Mouse (Mus musculus) intestine, postnatal 0 days (tissue): ENCODE measurements around the gene Esrrg. TPM values are rescaled to one million over a fixed set of nuclear protein-coding genes. Genes with fewer than 3 reads are reported as not detected.

Experiments
- ATAC-seq: fragments of 200-750 bp; cut with Nextera tagmentation; 2 replicates; pipeline ENCODE4 v1.8.0; 2017; ENCODE audit warnings: mild to moderate bottlenecking, moderate TSS enrichment, moderate library complexity
- H3K27ac ChIP-seq: fragments of 300-500 bp; sonication (generic); 2 replicates; pipeline ENCODE4 v1.5.1; 2014; ENCODE audit warnings: mild to moderate bottlenecking, low read depth, low read length, moderate library complexity
- H3K27me3 ChIP-seq: fragments of 300-500 bp; sonication (generic); replicated peaks from 2 replicates; pipeline ENCODE4 v1.6.1; 2014; ENCODE audit warnings: low read length, mixed read lengths; ENCODE audit not compliant: control insufficient read depth, insufficient read depth
- H3K36me3 ChIP-seq: fragments of 300-500 bp; sonication (generic); 2 replicates; pipeline ENCODE4 v1.6.1; 2014; ENCODE audit warnings: mild to moderate bottlenecking, moderate library complexity; ENCODE audit not compliant: control insufficient read depth, insufficient read depth
- H3K4me1 ChIP-seq: fragments of 300-500 bp; sonication (generic); replicated peaks from 2 replicates; pipeline ENCODE4 v1.6.1; 2014; ENCODE audit warnings: antibody characterized with exemption, low read length, mixed read lengths; ENCODE audit not compliant: control insufficient read depth, insufficient read depth
- H3K4me2 ChIP-seq: fragments of 300-500 bp; sonication (generic); replicated peaks from 2 replicates; pipeline ENCODE4 v1.6.1; 2014; ENCODE audit warnings: low read depth, mild to moderate bottlenecking, moderate library complexity
- H3K4me3 ChIP-seq: fragments of 300-500 bp; sonication (generic); 2 replicates; pipeline ENCODE4 v1.5.1; 2014; ENCODE audit warnings: low read depth, low read length
- H3K9ac ChIP-seq: fragments of 300-500 bp; sonication (generic); 2 replicates; pipeline ENCODE4 v1.6.1; 2014; ENCODE audit warnings: mild to moderate bottlenecking, low read depth, low read length
- H3K9me3 ChIP-seq: fragments of 300-500 bp; sonication (generic); 2 replicates; pipeline ENCODE4 v1.6.1; 2016; ENCODE audit warnings: mixed run types; ENCODE audit not compliant: control insufficient read depth
- CTCF ChIP-seq: sonication (generic); IDR thresholded peaks from 2 replicates; pipeline ENCODE4 v1.5.1; 2016; ENCODE audit warnings: low read depth, mild to moderate bottlenecking, control low read depth, antibody characterized with exemption, moderate library complexity
- WGBS: fragments of 180-500 bp; shearing (Covaris S2); extraction: QIAGEN DNeasy Blood & Tissue Kit; methylation state at CpG from one replicate; pipeline ENCODE4 v1.1.7; 2014; 5-methylcytosine and 5-hydroxymethylcytosine counted together
- polyA plus RNA-seq: library from polyadenylated mRNA; unstranded; fragments of >200 nt; fragmentation: Nextera tagmentation; extraction: Ambion mirVana; gene quantifications from 2 replicates; pipeline ENCODE4 v1.2.1, GENCODE M21; 2015

The Esrrg gene
- polyA plus RNA-seq, 1 experiment from 2014 or later = 1.2 TPM

DNA sequence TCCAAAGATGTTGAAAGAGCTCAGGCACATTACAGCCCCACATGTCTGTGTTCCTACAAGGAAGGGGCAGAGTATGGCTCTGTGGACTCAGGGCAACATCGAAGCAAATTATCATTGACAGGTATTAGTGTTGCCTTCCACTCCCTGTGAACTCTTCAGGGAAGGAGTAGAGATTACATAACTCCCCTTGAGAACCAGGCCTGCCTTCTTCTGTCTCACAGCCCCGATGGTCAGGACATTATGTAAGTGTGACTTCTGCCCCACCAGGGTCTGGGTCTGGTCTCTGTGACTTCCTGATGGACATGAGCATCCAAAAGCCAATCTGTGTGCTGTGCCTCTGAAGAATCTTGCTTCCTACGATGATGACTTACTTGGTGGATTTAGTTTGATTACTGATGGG, 438.6 kb downstream of the Esrrg start:
- no peaks in the 10 kb centered on the region for H3K27me3 ChIP-seq
- no peak overlapping the region for H3K4me3 ChIP-seq
- no peak for TF ChIP-seq CTCF
- H3K27ac ChIP-seq = no peak overlapping the region
- no peaks in the 10 kb centered on the region for H3K9me3 ChIP-seq
- H3K4me1 ChIP-seq = no peaks in the 10 kb centered on the region
- no peak overlapping the region for H3K4me2 ChIP-seq
- ATAC-seq = no peak
- 65% methylated on average over 3 of the region's 3 CpGs for WGBS
- no peaks in the 10 kb centered on the region for H3K36me3 ChIP-seq
- H3K9ac ChIP-seq = no peak overlapping the region

DNA sequence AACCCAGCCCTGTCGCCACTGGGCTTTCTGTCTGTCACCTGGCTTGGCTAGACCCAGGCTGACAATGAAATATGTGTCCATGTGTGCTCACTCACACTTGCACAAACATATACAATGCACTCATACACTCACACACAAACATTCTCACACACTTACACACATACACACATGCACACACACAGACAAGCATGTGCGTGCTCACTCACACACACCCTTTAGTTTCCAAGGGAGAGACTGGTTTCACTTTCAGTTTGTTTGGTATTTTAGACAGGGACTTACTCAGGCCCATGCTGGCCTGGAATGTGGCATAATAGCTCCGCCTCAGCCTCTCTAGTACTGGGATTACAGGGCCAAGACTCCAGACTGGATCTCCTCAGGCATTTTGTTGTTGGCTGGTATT, 447.3 kb downstream of the Esrrg start:
- Histone ChIP-seq H3K4me2 (peak overlapping the region; percentile 54), H3K9ac (no peak overlapping the region), H3K27ac (no peak overlapping the region), H3K27me3 (no peaks in the 10 kb centered on the region), H3K9me3 (no peaks in the 10 kb centered on the region), H3K4me3 (peak overlapping the region; percentile 21; the same call in 1 of the 2 replicates), H3K4me1 (no peaks in the 10 kb centered on the region), H3K36me3 (no peaks in the 10 kb centered on the region)
- no peak for TF ChIP-seq CTCF
- peak; percentile 73 for ATAC-seq
- 35% methylated on average over 3 of the region's 3 CpGs for WGBS

DNA sequence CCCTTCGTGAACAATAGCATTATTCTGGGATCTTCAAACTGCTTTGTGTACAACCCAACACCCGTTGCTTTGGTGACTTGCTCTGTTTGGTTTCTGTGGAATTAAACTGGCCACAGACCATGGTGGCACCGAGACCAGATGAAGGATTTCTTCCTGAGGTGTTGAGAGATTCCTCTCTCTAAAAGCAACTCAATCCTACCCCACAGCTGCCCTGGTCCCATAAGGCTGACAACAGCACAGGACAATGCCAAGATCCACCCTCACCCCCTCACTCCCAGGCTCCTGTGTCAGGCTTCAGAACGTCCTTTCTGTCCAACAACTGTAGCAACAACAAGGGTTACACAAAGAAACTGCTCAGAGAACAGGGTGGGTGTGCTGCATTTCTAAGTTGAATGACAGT, 449.3 kb downstream of the Esrrg start:
- no peak for TF ChIP-seq CTCF
- no peaks in the 10 kb centered on the region for H3K27me3 ChIP-seq
- no peak overlapping the region for H3K4me2 ChIP-seq
- H3K36me3 ChIP-seq = no peaks in the 10 kb centered on the region
- H3K9ac ChIP-seq = no peak overlapping the region
- no peak overlapping the region for H3K27ac ChIP-seq
- 67% methylated on average over 4 of the region's 4 CpGs for WGBS
- H3K4me1 ChIP-seq = no peaks in the 10 kb centered on the region
- H3K9me3 ChIP-seq = no peaks in the 10 kb centered on the region
- no peak for ATAC-seq
- H3K4me3 ChIP-seq = no peak overlapping the region

DNA sequence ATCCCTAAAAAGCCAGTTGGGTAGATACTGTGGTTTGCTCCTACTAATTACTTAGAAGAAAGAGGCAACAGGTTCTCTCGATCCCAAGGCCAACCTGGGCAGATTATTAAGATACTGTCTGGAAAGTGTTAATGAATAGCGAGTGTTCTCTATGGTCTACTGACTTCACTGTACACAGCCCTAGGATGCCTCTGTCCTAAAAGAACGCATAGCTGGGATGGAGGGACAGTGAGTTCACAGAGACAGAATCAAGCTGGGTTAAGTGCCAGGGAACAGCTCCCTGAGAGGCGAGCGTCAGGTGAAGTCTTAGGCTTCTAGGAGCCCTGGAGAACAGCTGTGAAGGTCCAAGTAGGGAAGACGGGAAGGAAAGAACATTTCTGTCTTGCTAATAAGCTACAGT, 450.4 kb downstream of the Esrrg start:
- H3K4me1 ChIP-seq = no peaks in the 10 kb centered on the region
- H3K9ac ChIP-seq = no peak overlapping the region
- no peaks in the 10 kb centered on the region for H3K9me3 ChIP-seq
- H3K27ac ChIP-seq = no peak overlapping the region
- H3K4me2 ChIP-seq = no peak overlapping the region
- no peaks in the 10 kb centered on the region for H3K36me3 ChIP-seq
- H3K4me3 ChIP-seq = no peak overlapping the region
- no peak for ATAC-seq
- no peak for TF ChIP-seq CTCF
- no peaks in the 10 kb centered on the region for H3K27me3 ChIP-seq
- 83% methylated on average over 6 of the region's 6 CpGs for WGBS

DNA sequence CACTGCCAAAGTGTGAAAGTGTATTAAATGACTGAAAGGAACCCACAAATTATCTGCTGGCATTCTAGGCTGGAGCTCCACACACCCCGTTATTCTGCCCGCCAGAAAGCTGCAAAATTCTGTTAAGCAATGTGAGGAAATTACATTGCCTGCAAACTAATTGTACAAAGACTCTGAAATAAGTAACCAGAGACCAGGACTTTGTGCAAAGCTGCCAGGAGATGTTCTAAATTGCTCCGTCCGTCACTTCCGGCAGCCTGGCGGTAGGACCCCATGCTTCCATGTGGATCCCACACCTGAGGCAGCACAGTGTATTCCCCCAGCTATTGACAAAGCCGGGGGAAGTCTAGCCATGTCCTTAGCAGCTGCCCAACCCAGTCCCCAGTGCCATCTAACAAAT, 451.9 kb downstream of the Esrrg start:
- no peaks in the 10 kb centered on the region for H3K4me1 ChIP-seq
- no peak for TF ChIP-seq CTCF
- H3K27me3 ChIP-seq = no peaks in the 10 kb centered on the region
- no peaks in the 10 kb centered on the region for H3K36me3 ChIP-seq
- H3K9ac ChIP-seq = no peak overlapping the region
- no peak overlapping the region for H3K4me2 ChIP-seq
- no peaks in the 10 kb centered on the region for H3K9me3 ChIP-seq
- no peak overlapping the region for H3K27ac ChIP-seq
- ATAC-seq = no peak
- H3K4me3 ChIP-seq = no peak overlapping the region
- WGBS = 86% methylated on average over 7 of the region's 7 CpGs

DNA sequence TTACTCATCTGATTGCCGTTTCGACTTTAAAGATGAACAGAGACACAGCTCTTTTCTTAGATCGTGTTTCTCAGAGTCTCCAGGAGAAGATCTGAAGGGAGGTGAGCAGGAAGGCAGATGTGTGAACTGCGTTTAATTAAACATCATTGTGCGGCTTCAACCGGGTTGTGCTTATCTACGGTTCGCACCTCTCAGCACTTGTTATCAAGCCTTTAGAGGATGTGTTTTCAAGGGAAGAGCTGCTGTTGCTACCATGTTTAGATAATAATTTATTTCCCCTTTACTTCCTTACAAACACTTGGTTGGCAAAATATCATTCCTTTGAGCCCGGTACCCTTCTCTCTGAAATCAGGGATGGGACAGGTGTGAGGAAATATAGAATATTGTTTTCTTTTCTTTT, 460.2 kb downstream of the Esrrg start:
- 67% methylated on average over 9 of the region's 9 CpGs for WGBS
- Histone ChIP-seq H3K9me3 (no peaks in the 10 kb centered on the region), H3K4me2 (no peak overlapping the region), H3K9ac (no peak overlapping the region), H3K4me1 (no peaks in the 10 kb centered on the region), H3K4me3 (no peak overlapping the region), H3K27ac (no peak overlapping the region), H3K27me3 (no peaks in the 10 kb centered on the region), H3K36me3 (no peaks in the 10 kb centered on the region)
- no peak for TF ChIP-seq CTCF
- no peak for ATAC-seq

DNA sequence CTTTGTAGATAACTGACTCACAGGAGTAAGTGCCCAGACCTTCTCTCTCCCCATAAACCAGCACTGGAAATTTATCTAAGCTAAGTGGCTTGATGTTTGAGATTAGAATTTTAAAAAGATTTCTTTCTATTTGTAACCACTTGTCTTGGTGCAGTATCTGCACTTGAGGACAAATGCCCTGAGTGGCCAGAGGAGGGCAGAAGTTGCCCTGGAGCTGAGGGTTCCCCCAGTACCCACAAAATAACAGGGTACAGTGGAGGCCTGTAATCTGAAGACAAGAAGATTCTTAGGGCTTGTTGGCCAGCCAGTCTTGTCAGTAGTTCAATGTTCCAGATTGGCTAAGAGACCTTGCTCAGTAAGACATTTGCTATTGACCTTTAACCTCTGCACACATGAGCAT, 461.3 kb downstream of the Esrrg start:
- H3K36me3 ChIP-seq = no peaks in the 10 kb centered on the region
- no peaks in the 10 kb centered on the region for H3K9me3 ChIP-seq
- ATAC-seq = no peak
- H3K4me3 ChIP-seq = no peak overlapping the region
- no peak overlapping the region for H3K27ac ChIP-seq
- no peak overlapping the region for H3K9ac ChIP-seq
- H3K27me3 ChIP-seq = no peaks in the 10 kb centered on the region
- H3K4me2 ChIP-seq = no peak overlapping the region
- peak; percentile 32; the same call in 1 of the 2 replicates for TF ChIP-seq CTCF
- no peaks in the 10 kb centered on the region for H3K4me1 ChIP-seq
